Mouse (Mus musculus) thymus, adult 2 months (tissue): ENCODE measurements around the gene Ubap2. TPM values are rescaled to one million over a fixed set of nuclear protein-coding genes. Genes with fewer than 3 reads are reported as not detected.
A peak's percentile ranks its signal among the peaks of the same experiment; 100 is the strongest.

Experiments
- DNase-seq: peaks from one replicate; pipeline ENCODE4 v3.0.0; 2021
- H3K27ac ChIP-seq: fragments of 200-500 bp; 2 replicates; pipeline ENCODE4 v1.5.1; 2012; ENCODE audit warnings: low read length, control low read depth; ENCODE audit not compliant: control insufficient read depth, insufficient read depth
- H3K27me3 ChIP-seq: fragments of 200-500 bp; 2 replicates; pipeline ENCODE4 v1.6.1; 2012; ENCODE audit warnings: mild to moderate bottlenecking, low read length, moderate library complexity, mixed read lengths; ENCODE audit not compliant: control insufficient read depth, insufficient read depth
- H3K36me3 ChIP-seq: fragments of 200-500 bp; 2 replicates; pipeline ENCODE4 v1.6.1; 2012; ENCODE audit warnings: mild to moderate bottlenecking, low read length, moderate library complexity; ENCODE audit not compliant: control insufficient read depth, insufficient read depth
- H3K4me1 ChIP-seq: fragments of 200-500 bp; replicated peaks from 2 replicates; pipeline ENCODE4 v1.6.1; 2012; ENCODE audit warnings: low read length; ENCODE audit not compliant: control insufficient read depth, insufficient read depth
- H3K4me3 ChIP-seq: fragments of 200-500 bp; 2 replicates; pipeline ENCODE4 v1.5.1; 2012; ENCODE audit warnings: mild to moderate bottlenecking, low read length, control low read depth, moderate library complexity; ENCODE audit not compliant: control insufficient read depth, insufficient read depth
- CTCF ChIP-seq: fragments of 200-500 bp; IDR thresholded peaks from 2 replicates; pipeline ENCODE4 v1.5.1; 2012; ENCODE audit warnings: mild to moderate bottlenecking, control low read depth, low read length, moderate library complexity, borderline replicate concordance; ENCODE audit not compliant: control insufficient read depth, poor library complexity, insufficient read depth; ENCODE audit errors: extremely low read depth
- POLR2A ChIP-seq: fragments of 200-500 bp; IDR thresholded peaks from 2 replicates; pipeline ENCODE4 v1.6.1; 2012; ENCODE audit warnings: mild to moderate bottlenecking, low read length, control low read depth, moderate library complexity; ENCODE audit not compliant: control insufficient read depth, poor library complexity, insufficient read depth; ENCODE audit errors: extremely low read depth
- WGBS: fragments of 180-500 bp; shearing (Covaris S2); methylation state at CpG from one replicate; pipeline ENCODE4 v1.1.7; 2018; 5-methylcytosine and 5-hydroxymethylcytosine counted together
- polyA plus RNA-seq: library from polyadenylated mRNA; depleted of rRNA; stranded (reverse); fragments of >200 nt; gene quantifications from 2 replicates; pipeline ENCODE4 v1.2.3, GENCODE M21; 2012

Gene Ubap2
- polyA plus RNA-seq, 1 experiment: 183 TPM

- 98% methylated on average over 3 of the region's 3 CpGs for WGBS
- DNase-seq: no peak
- no peak overlapping the region for H3K4me3 ChIP-seq
- no peaks in the 10 kb centered on the region for H3K27me3 ChIP-seq
- no peak overlapping the region for H3K27ac ChIP-seq
- peaks cover 60% of the 10 kb centered on the region for H3K36me3 ChIP-seq
- no peak for TF ChIP-seq POLR2A
- no peak for TF ChIP-seq CTCF
- no peaks in the 10 kb centered on the region; the same call in 1 of the 2 replicates for H3K4me1 ChIP-seq
Measured at GRCm38 (mm10) chr4:41196861-41197610, 77.9 kb downstream of the Ubap2 start.

GRCm38 (mm10) chr4:41195328-41195727 is 79.6 kb downstream of the Ubap2 start:
- no peaks in the 10 kb centered on the region; the same call in 1 of the 2 replicates for H3K4me1 ChIP-seq

GRCm38 (mm10) chr4:41192544-41193512 is 82.1 kb downstream of the Ubap2 start:
- Histone ChIP-seq H3K4me1 (no peaks in the 10 kb centered on the region; the same call in 1 of the 2 replicates), H3K36me3 (peaks cover 61% of the 10 kb centered on the region), H3K4me3 (no peak overlapping the region), H3K27ac (peak overlapping the region; percentile 15; the same call in 1 of the 2 replicates), H3K27me3 (no peaks in the 10 kb centered on the region)
- DNase-seq: no peak
- no peak for TF ChIP-seq POLR2A
- no peak for TF ChIP-seq CTCF
- WGBS: 60% methylated on average over 14 of the region's 14 CpGs

More at GRCm38 (mm10) chr4:41195328-41195727, 79.6 kb downstream of the Ubap2 start:
- WGBS: 97% methylated on average over 15 of the region's 15 CpGs
- no peak for DNase-seq
- TF ChIP-seq CTCF (no peak), POLR2A (no peak)
- Histone ChIP-seq H3K27me3 (no peaks in the 10 kb centered on the region), H3K36me3 (peaks cover 61% of the 10 kb centered on the region), H3K27ac (no peak overlapping the region), H3K4me3 (no peak overlapping the region)

- no peak overlapping the region for H3K4me3 ChIP-seq
- H3K36me3 ChIP-seq: peaks cover 46% of the 10 kb centered on the region
- peaks cover 2% of the 10 kb centered on the region; the same call in 1 of the 2 replicates for H3K4me1 ChIP-seq
- H3K27me3 ChIP-seq: no peaks in the 10 kb centered on the region
- DNase-seq: no peak
- no peak overlapping the region for H3K27ac ChIP-seq
- 91% methylated on average over 2 of the region's 2 CpGs for WGBS
- TF ChIP-seq CTCF: no peak
- TF ChIP-seq POLR2A: no peak
Measured at GRCm38 (mm10) chr4:41189809-41190208, 85.1 kb downstream of the Ubap2 start.

- Histone ChIP-seq H3K27ac (no peak overlapping the region), H3K27me3 (no peaks in the 10 kb centered on the region), H3K4me3 (no peak overlapping the region), H3K4me1 (no peaks in the 10 kb centered on the region), H3K36me3 (peaks cover 17% of the 10 kb centered on the region)
- no peak for TF ChIP-seq POLR2A
- TF ChIP-seq CTCF: no peak
- DNase-seq: no peak
- WGBS: 90% methylated on average over 15 of the region's 15 CpGs
Measured at GRCm38 (mm10) chr4:41179825-41180725, 94.9 kb downstream of the Ubap2 start.
